Mouse (Mus musculus) myocyte (in vitro differentiated cells): Measurements from ENCODE around the gene Lpin2.

Experiments
- E2F4 ChIP-seq: IDR thresholded peaks from one replicate; pipeline ENCODE4 v1.6.1; 2011; ENCODE audit warnings: mild to moderate bottlenecking, control low read depth, moderate library complexity; ENCODE audit not compliant: insufficient read depth
- MAX ChIP-seq: IDR thresholded peaks from one replicate; pipeline ENCODE4 v1.6.1; 2011; ENCODE audit warnings: low read depth, mild to moderate bottlenecking, control low read depth
- MYOD1 ChIP-seq, 3 experiments: IDR thresholded peaks; one replicate each; pipeline ENCODE4 v1.6.1; 2011; ENCODE audit warnings: control low read depth in 2 of 3, low read depth in 2 of 3, mild to moderate bottlenecking in 2 of 3, moderate library complexity in 1 of 3; ENCODE audit not compliant: insufficient read length in 2 of 3, control insufficient read depth in 1 of 3
- POLR2A ChIP-seq: IDR thresholded peaks from one replicate; pipeline ENCODE4 v1.6.1; 2011; ENCODE audit warnings: low read depth, mild to moderate bottlenecking, control low read depth, moderate library complexity; ENCODE audit not compliant: insufficient read length
- POLR2AphosphoS2 ChIP-seq: IDR thresholded peaks from one replicate; pipeline ENCODE4 v1.6.1; 2011; ENCODE audit warnings: low read depth, control low read depth; ENCODE audit not compliant: insufficient read length
- REST ChIP-seq: IDR thresholded peaks from one replicate; pipeline ENCODE4 v1.6.1; 2011; ENCODE audit warnings: mild to moderate bottlenecking, control low read depth, moderate library complexity; ENCODE audit not compliant: insufficient read depth, insufficient read length
- SRF ChIP-seq: IDR thresholded peaks from one replicate; pipeline ENCODE4 v1.6.1; 2011; ENCODE audit warnings: low read depth; ENCODE audit not compliant: control insufficient read depth, insufficient read length
- USF1 ChIP-seq: IDR thresholded peaks from one replicate; pipeline ENCODE4 v1.6.1; 2011; ENCODE audit warnings: low read depth, mild to moderate bottlenecking, control low read depth, moderate library complexity

- TF ChIP-seq SRF, result no peak
- no peak for TF ChIP-seq E2F4
- no peak for TF ChIP-seq MAX
- no peak for TF ChIP-seq POLR2A
- no peak for TF ChIP-seq USF1
- TF ChIP-seq MYOD1 (IDR thresholded peaks at IDR 0.05; ENCODE audit: control insufficient read depth in 1 of 3, insufficient read length in 2 of 3, low read depth in 2 of 3), result peak in 2 of 3 experiments; percentile 92
- no peak for TF ChIP-seq REST
- no peak for TF ChIP-seq POLR2AphosphoS2
These were observed 32.3 kb downstream of the Lpin2 start for GRCm38 (mm10) chr17:71214514-71215240.
